Mouse (Mus musculus): ENCODE measurements at regions not wholly inside any gene's neighbourhood (a gene's known extent, or its start where the extent isn't known, plus 50 kb on each side); places are given as distances from the start of the nearest gene placed in this dataset.
A peak's percentile ranks its signal among the peaks of the same experiment; 100 is the strongest.

- H3K4me2 ChIP-seq (ENCODE audit: low read depth, low read length) = no peak overlapping the region
- H3K9ac ChIP-seq (ENCODE audit: low read length) = no peak overlapping the region
- H3K27me3 ChIP-seq (ENCODE audit: control insufficient read depth, insufficient read depth, low read depth, low read length) = no peaks in the 10 kb centered on the region
- H3K36me3 ChIP-seq (ENCODE audit: control insufficient read depth, insufficient read depth, low read length) = no peaks in the 10 kb centered on the region
- no peak for ATAC-seq (ENCODE audit: low read depth)
- 78% methylated on average over 8 of the region's 8 CpGs for WGBS
- H3K4me1 ChIP-seq (replicated peaks; ENCODE audit: control insufficient read depth, insufficient read depth, low read length) = no peaks in the 10 kb centered on the region
- no peaks in the 10 kb centered on the region for H3K9me3 ChIP-seq (ENCODE audit: control insufficient read depth, low read length)
- H3K27ac ChIP-seq (ENCODE audit: low read length) = no peak overlapping the region
- no peak overlapping the region for H3K4me3 ChIP-seq (ENCODE audit: low read length)
These were observed 209.9 kb downstream of the Cdh11 start for GRCm38 (mm10) chr8:102575523-102575922.

GRCm38 (mm10) chr8:102567779-102568178 is 217.7 kb downstream of the Cdh11 start:
- ATAC-seq (ENCODE audit: low read depth) = no peak
- no peaks in the 10 kb centered on the region for H3K36me3 ChIP-seq (ENCODE audit: control insufficient read depth, insufficient read depth, low read length)
- no peak overlapping the region for H3K4me2 ChIP-seq (ENCODE audit: low read depth, low read length)
- H3K9ac ChIP-seq (ENCODE audit: low read length) = no peak overlapping the region
- H3K4me3 ChIP-seq (ENCODE audit: low read length) = no peak overlapping the region
- H3K27ac ChIP-seq (ENCODE audit: low read length) = no peak overlapping the region
- 75% methylated on average over 5 of the region's 5 CpGs for WGBS
- no peaks in the 10 kb centered on the region for H3K4me1 ChIP-seq (replicated peaks; ENCODE audit: control insufficient read depth, insufficient read depth, low read length)
- H3K27me3 ChIP-seq (ENCODE audit: control insufficient read depth, insufficient read depth, low read depth, low read length) = no peaks in the 10 kb centered on the region
- no peaks in the 10 kb centered on the region for H3K9me3 ChIP-seq (ENCODE audit: control insufficient read depth, low read length)

GRCm38 (mm10) chr8:102554213-102554612 is 231.2 kb downstream of the Cdh11 start:
- peak; percentile 80 for ATAC-seq (ENCODE audit: low read depth)
- 23% methylated on average over 6 of the region's 6 CpGs for WGBS
- H3K4me2 ChIP-seq (ENCODE audit: low read depth, low read length) = no peak overlapping the region
- no peak overlapping the region for H3K4me3 ChIP-seq (ENCODE audit: low read length)
- no peak overlapping the region for H3K9ac ChIP-seq (ENCODE audit: low read length)
- H3K36me3 ChIP-seq (ENCODE audit: control insufficient read depth, insufficient read depth, low read length) = no peaks in the 10 kb centered on the region
- no peaks in the 10 kb centered on the region for H3K27me3 ChIP-seq (ENCODE audit: control insufficient read depth, insufficient read depth, low read depth, low read length)
- H3K4me1 ChIP-seq (replicated peaks; ENCODE audit: control insufficient read depth, insufficient read depth, low read length) = peaks cover 12% of the 10 kb centered on the region
- no peaks in the 10 kb centered on the region for H3K9me3 ChIP-seq (ENCODE audit: control insufficient read depth, low read length)
- H3K27ac ChIP-seq (ENCODE audit: low read length) = peak overlapping the region; percentile 16; the same call in 1 of the 2 replicates

- peak overlapping the region; percentile 84 for H3K27ac ChIP-seq (ENCODE audit: low read length)
- ATAC-seq (ENCODE audit: low read depth) = peak; percentile 85
- WGBS = 2% methylated on average over 9 of the region's 9 CpGs
These were observed 232.0 kb downstream of the Cdh11 start for GRCm38 (mm10) chr8:102553348-102553935.

GRCm38 (mm10) chr8:102538886-102539285 is 246.6 kb downstream of the Cdh11 start:
- Histone ChIP-seq H3K9ac (ENCODE audit: low read length) (no peak overlapping the region), H3K27me3 (ENCODE audit: control insufficient read depth, insufficient read depth, low read depth, low read length) (peaks cover 3% of the 10 kb centered on the region; the same call in 1 of the 2 replicates), H3K27ac (ENCODE audit: low read length) (no peak overlapping the region), H3K4me2 (ENCODE audit: low read depth, low read length) (no peak overlapping the region), H3K4me1 (replicated peaks; ENCODE audit: control insufficient read depth, insufficient read depth, low read length) (peaks cover 3% of the 10 kb centered on the region; the same call in 1 of the 2 replicates), H3K36me3 (ENCODE audit: control insufficient read depth, insufficient read depth, low read length) (no peaks in the 10 kb centered on the region), H3K9me3 (ENCODE audit: control insufficient read depth, low read length) (no peaks in the 10 kb centered on the region), H3K4me3 (ENCODE audit: low read length) (no peak overlapping the region)
- ATAC-seq (ENCODE audit: low read depth) = no peak
- 33% methylated on average over 3 of the region's 3 CpGs for WGBS

More at GRCm38 (mm10) chr8:102553348-102553935, 232.0 kb downstream of the Cdh11 start:
- H3K36me3 ChIP-seq (ENCODE audit: control insufficient read depth, insufficient read depth, low read length) = no peaks in the 10 kb centered on the region
- peak overlapping the region; percentile 34; the same call in 1 of the 2 replicates for H3K9ac ChIP-seq (ENCODE audit: low read length)
- H3K27me3 ChIP-seq (ENCODE audit: control insufficient read depth, insufficient read depth, low read depth, low read length) = no peaks in the 10 kb centered on the region
- H3K4me3 ChIP-seq (ENCODE audit: low read length) = 0 out of 2 replicates have a peak overlapping the region, but pooled peaks have one; percentile 9
- peaks cover 12% of the 10 kb centered on the region for H3K4me1 ChIP-seq (replicated peaks; ENCODE audit: control insufficient read depth, insufficient read depth, low read length)
- no peaks in the 10 kb centered on the region for H3K9me3 ChIP-seq (ENCODE audit: control insufficient read depth, low read length)
- peak overlapping the region; percentile 38 for H3K4me2 ChIP-seq (ENCODE audit: low read depth, low read length)

- Histone ChIP-seq H3K4me1 (replicated peaks; ENCODE audit: control insufficient read depth, insufficient read depth, low read length) (peaks cover 3% of the 10 kb centered on the region; the same call in 1 of the 2 replicates), H3K4me2 (ENCODE audit: low read depth, low read length) (no peak overlapping the region), H3K27ac (ENCODE audit: low read length) (no peak overlapping the region), H3K36me3 (ENCODE audit: control insufficient read depth, insufficient read depth, low read length) (no peaks in the 10 kb centered on the region), H3K9ac (ENCODE audit: low read length) (no peak overlapping the region), H3K9me3 (ENCODE audit: control insufficient read depth, low read length) (no peaks in the 10 kb centered on the region), H3K27me3 (ENCODE audit: control insufficient read depth, insufficient read depth, low read depth, low read length) (peaks cover 5% of the 10 kb centered on the region; the same call in 1 of the 2 replicates), H3K4me3 (ENCODE audit: low read length) (no peak overlapping the region)
- peak; percentile 97 for ATAC-seq (ENCODE audit: low read depth)
- WGBS = 29% methylated on average over 3 of the region's 3 CpGs
These were observed 247.4 kb downstream of the Cdh11 start for GRCm38 (mm10) chr8:102538068-102538467.

GRCm38 (mm10) chr8:102518446-102518845 is 267.0 kb downstream of the Cdh11 start:
- ATAC-seq (ENCODE audit: low read depth) = no peak

GRCm38 (mm10) chr8:102515748-102516147 is 269.7 kb downstream of the Cdh11 start:
- no peak overlapping the region for H3K4me2 ChIP-seq (ENCODE audit: low read depth, low read length)
- H3K4me3 ChIP-seq (ENCODE audit: low read length) = no peak overlapping the region
- H3K9me3 ChIP-seq (ENCODE audit: control insufficient read depth, low read length) = no peaks in the 10 kb centered on the region
- H3K9ac ChIP-seq (ENCODE audit: low read length) = no peak overlapping the region
- ATAC-seq (ENCODE audit: low read depth) = no peak
- H3K27me3 ChIP-seq (ENCODE audit: control insufficient read depth, insufficient read depth, low read depth, low read length) = no peaks in the 10 kb centered on the region
- no peaks in the 10 kb centered on the region for H3K36me3 ChIP-seq (ENCODE audit: control insufficient read depth, insufficient read depth, low read length)
- H3K4me1 ChIP-seq (replicated peaks; ENCODE audit: control insufficient read depth, insufficient read depth, low read length) = no peaks in the 10 kb centered on the region
- no peak overlapping the region for H3K27ac ChIP-seq (ENCODE audit: low read length)

More at GRCm38 (mm10) chr8:102518446-102518845, 267.0 kb downstream of the Cdh11 start:
- Histone ChIP-seq H3K9ac (ENCODE audit: low read length) (no peak overlapping the region), H3K27ac (ENCODE audit: low read length) (no peak overlapping the region), H3K9me3 (ENCODE audit: control insufficient read depth, low read length) (no peaks in the 10 kb centered on the region), H3K4me2 (ENCODE audit: low read depth, low read length) (no peak overlapping the region), H3K4me1 (replicated peaks; ENCODE audit: control insufficient read depth, insufficient read depth, low read length) (no peaks in the 10 kb centered on the region), H3K4me3 (ENCODE audit: low read length) (no peak overlapping the region), H3K36me3 (ENCODE audit: control insufficient read depth, insufficient read depth, low read length) (no peaks in the 10 kb centered on the region), H3K27me3 (ENCODE audit: control insufficient read depth, insufficient read depth, low read depth, low read length) (no peaks in the 10 kb centered on the region)

GRCm38 (mm10) chr8:102514805-102515424 is 270.5 kb downstream of the Cdh11 start:
- ATAC-seq (ENCODE audit: low read depth) = no peak
- Histone ChIP-seq H3K9ac (ENCODE audit: low read length) (no peak overlapping the region), H3K4me1 (replicated peaks; ENCODE audit: control insufficient read depth, insufficient read depth, low read length) (no peaks in the 10 kb centered on the region), H3K9me3 (ENCODE audit: control insufficient read depth, low read length) (no peaks in the 10 kb centered on the region), H3K36me3 (ENCODE audit: control insufficient read depth, insufficient read depth, low read length) (no peaks in the 10 kb centered on the region), H3K27me3 (ENCODE audit: control insufficient read depth, insufficient read depth, low read depth, low read length) (no peaks in the 10 kb centered on the region), H3K4me3 (ENCODE audit: low read length) (no peak overlapping the region), H3K4me2 (ENCODE audit: low read depth, low read length) (no peak overlapping the region), H3K27ac (ENCODE audit: low read length) (no peak overlapping the region)
- 80% methylated on average over 2 of the region's 2 CpGs for WGBS

All from lung, embryonic 16.5 days (tissue).